Mouse (Mus musculus): ENCODE measurements at regions not wholly inside any gene's neighbourhood (a gene's known extent, or its start where the extent isn't known, plus 50 kb on each side); places are given as distances from the start of the nearest gene placed in this dataset.

DNA sequence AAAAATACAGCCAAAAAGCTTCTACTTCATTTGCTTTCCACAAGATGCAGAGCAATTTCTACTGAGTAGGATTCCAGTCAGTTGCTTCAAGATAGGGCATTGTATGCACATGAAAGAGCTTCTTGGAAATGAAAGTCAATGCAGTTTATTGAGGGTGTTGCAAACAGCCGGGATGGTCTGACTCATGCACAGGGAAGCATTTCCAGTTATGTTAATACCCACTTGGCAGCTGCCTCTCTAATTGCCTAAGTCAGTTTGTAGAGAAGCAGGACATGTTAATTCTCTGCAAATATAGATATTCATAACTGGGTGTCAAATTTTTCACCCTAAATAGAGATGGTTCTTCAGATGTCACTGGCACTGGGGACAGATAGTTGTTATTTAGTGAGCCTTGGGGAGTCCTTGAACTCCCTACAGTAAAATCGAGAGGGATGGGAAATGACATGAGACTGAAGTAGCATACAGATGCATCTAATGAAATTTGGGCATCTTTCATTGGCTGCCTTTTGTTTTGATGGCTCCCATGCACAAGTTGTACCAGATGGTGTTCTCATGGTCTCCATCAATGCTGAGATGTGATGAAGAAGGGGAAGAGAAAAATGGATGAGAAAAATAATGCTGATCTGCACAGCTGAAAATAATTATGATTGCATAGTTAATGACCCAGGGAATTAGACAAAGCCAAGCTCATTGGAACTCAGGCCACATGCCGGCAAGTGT lies 157.8 kb upstream of the Chl1 start:
- no peaks in the 10 kb centered on the region for H3K36me3 ChIP-seq (ENCODE audit: control insufficient read depth, insufficient read depth, low read length)
- H3K27me3 ChIP-seq (replicated peaks; ENCODE audit: control insufficient read depth, insufficient read depth, low read length), result no peaks in the 10 kb centered on the region
- H3K4me3 ChIP-seq (ENCODE audit: insufficient read depth, low read depth, low read length), result no peak overlapping the region
- TF ChIP-seq CTCF (conservative IDR thresholded peaks at IDR 0.05; ENCODE audit: insufficient read depth, insufficient read length, low read depth, low read length) (no peak), POLR2A (IDR thresholded peaks at IDR 0.05; ENCODE audit: low read depth, low read length) (no peak)
- 68% methylated on average over 3 of the region's 3 CpGs for WGBS
- no peak overlapping the region for H3K27ac ChIP-seq (ENCODE audit: insufficient read depth, low read depth, low read length)
- no peaks in the 10 kb centered on the region for H3K4me1 ChIP-seq (ENCODE audit: control insufficient read depth, insufficient read depth, low read length)
- no peak for DNase-seq

DNA sequence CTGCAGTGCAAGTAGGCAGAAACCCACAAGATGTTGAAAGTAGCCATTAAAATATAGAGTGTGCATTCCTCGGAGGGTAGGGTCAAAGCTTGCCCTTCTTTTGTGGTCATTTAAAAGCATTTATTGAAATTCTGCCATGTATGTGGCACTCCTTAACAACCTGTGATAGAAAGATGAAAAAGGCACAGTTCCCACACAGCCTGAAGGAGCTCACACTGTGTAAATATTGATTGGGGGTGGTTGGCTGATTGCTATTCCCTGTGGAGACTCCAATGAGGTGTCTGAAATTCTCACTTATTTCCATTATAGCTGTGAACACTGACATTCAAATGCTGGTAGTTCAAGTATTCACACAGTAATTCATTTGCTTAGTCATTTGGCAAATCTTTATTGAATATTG lies 157.0 kb upstream of the Chl1 start:
- Histone ChIP-seq H3K4me1 (ENCODE audit: control insufficient read depth, insufficient read depth, low read length) (no peaks in the 10 kb centered on the region), H3K36me3 (ENCODE audit: control insufficient read depth, insufficient read depth, low read length) (no peaks in the 10 kb centered on the region), H3K4me3 (ENCODE audit: insufficient read depth, low read depth, low read length) (no peak overlapping the region), H3K27ac (ENCODE audit: insufficient read depth, low read depth, low read length) (no peak overlapping the region), H3K27me3 (replicated peaks; ENCODE audit: control insufficient read depth, insufficient read depth, low read length) (no peaks in the 10 kb centered on the region)
- 61% methylated on average over 1 of the region's 1 CpGs for WGBS
- TF ChIP-seq CTCF (conservative IDR thresholded peaks at IDR 0.05; ENCODE audit: insufficient read depth, insufficient read length, low read depth, low read length), result no peak
- DNase-seq, result no peak

DNA sequence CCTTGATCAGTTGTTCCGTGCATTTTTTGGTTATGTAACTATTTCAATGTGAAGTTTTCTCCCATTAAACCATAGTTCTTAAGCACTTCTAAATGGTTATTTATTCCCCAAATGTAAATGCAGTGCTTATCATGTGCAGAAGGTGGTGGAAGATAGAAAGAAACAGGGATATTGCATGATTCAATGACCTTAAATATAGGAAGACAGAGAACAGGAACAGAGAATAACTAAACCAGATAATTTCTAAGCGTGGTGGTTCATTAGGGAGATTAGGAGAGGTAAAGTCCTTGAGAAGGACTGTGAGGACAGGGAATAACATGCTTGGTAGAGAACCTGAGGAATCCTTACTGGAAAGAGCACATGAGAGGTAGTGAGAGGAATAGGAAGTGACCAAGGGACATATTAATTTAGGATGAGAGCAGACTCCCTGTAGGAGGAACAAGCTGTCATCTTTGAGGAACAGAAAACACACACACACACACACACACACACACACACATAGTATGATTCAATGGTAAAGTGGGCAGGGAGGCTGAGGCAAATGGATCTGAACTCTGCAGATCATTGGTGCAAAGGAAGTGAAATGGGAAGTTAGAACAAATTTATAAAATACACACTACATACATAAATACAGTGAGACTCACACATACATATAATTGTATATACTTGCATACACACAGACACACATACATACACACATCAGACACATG lies 143.4 kb upstream of the Chl1 start:
- Histone ChIP-seq H3K27ac (ENCODE audit: insufficient read depth, low read depth, low read length) (no peak overlapping the region), H3K4me3 (ENCODE audit: insufficient read depth, low read depth, low read length) (no peak overlapping the region), H3K27me3 (replicated peaks; ENCODE audit: control insufficient read depth, insufficient read depth, low read length) (no peaks in the 10 kb centered on the region), H3K36me3 (ENCODE audit: control insufficient read depth, insufficient read depth, low read length) (no peaks in the 10 kb centered on the region), H3K4me1 (ENCODE audit: control insufficient read depth, insufficient read depth, low read length) (no peaks in the 10 kb centered on the region)
- WGBS, result 80% methylated on average over 2 of the region's 2 CpGs
- TF ChIP-seq POLR2A (IDR thresholded peaks at IDR 0.05; ENCODE audit: low read depth, low read length), result no peak
- no peak for TF ChIP-seq CTCF (conservative IDR thresholded peaks at IDR 0.05; ENCODE audit: insufficient read depth, insufficient read length, low read depth, low read length)
- DNase-seq, result no peak

DNA sequence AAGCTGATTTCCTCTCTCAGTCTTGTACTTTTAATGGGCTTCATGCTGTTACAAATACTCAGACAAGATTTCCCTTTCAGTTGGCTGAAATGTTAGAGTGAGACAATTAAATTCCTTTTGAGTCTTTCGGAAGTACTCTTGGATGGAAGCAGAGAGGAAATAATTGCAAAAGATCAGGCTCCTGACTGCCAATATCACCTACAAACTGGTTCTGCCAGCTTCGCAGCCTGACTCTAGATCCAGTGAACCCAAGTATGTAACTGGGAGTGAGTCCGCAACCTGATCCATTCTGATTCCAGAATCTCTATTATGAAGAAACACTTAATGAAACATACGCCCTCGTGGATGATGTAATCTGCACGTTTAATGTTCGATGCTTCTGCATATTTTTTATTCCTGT lies 135.4 kb upstream of the Chl1 start:
- Histone ChIP-seq H3K36me3 (ENCODE audit: control insufficient read depth, insufficient read depth, low read length) (no peaks in the 10 kb centered on the region), H3K27me3 (replicated peaks; ENCODE audit: control insufficient read depth, insufficient read depth, low read length) (no peaks in the 10 kb centered on the region), H3K4me3 (ENCODE audit: insufficient read depth, low read depth, low read length) (no peak overlapping the region), H3K4me1 (ENCODE audit: control insufficient read depth, insufficient read depth, low read length) (no peaks in the 10 kb centered on the region), H3K27ac (ENCODE audit: insufficient read depth, low read depth, low read length) (no peak overlapping the region)
- TF ChIP-seq CTCF (conservative IDR thresholded peaks at IDR 0.05; ENCODE audit: insufficient read depth, insufficient read length, low read depth, low read length) (no peak), POLR2A (IDR thresholded peaks at IDR 0.05; ENCODE audit: low read depth, low read length) (no peak)
- no peak for DNase-seq
- 68% methylated on average over 7 of the region's 7 CpGs for WGBS

DNA sequence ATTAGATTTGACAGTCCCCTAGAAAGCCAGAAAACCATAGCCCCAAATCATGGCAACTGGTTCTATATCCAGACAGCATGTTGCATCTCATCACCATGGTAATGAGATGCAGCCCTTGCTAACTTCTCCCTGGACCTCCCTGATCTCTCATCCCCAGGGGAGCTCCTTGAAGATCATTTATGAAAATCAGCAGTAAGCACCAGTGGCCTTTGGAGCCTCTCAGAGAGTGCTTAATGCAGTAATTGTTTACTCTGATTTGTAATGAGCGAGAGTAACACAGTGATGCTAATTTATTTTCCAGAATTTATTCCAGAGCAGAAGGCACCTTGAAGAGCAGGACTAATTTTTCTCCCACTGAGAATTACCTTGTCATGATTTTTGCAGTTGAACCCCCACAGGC lies 133.1 kb upstream of the Chl1 start:
- TF ChIP-seq POLR2A (IDR thresholded peaks at IDR 0.05; ENCODE audit: low read depth, low read length) (no peak), CTCF (conservative IDR thresholded peaks at IDR 0.05; ENCODE audit: insufficient read depth, insufficient read length, low read depth, low read length) (no peak)
- Histone ChIP-seq H3K27me3 (replicated peaks; ENCODE audit: control insufficient read depth, insufficient read depth, low read length) (no peaks in the 10 kb centered on the region), H3K4me1 (ENCODE audit: control insufficient read depth, insufficient read depth, low read length) (no peaks in the 10 kb centered on the region), H3K36me3 (ENCODE audit: control insufficient read depth, insufficient read depth, low read length) (no peaks in the 10 kb centered on the region), H3K27ac (ENCODE audit: insufficient read depth, low read depth, low read length) (no peak overlapping the region), H3K4me3 (ENCODE audit: insufficient read depth, low read depth, low read length) (no peak overlapping the region)
- DNase-seq, result no peak
- WGBS, result 83% methylated on average over 1 of the region's 1 CpGs

DNA sequence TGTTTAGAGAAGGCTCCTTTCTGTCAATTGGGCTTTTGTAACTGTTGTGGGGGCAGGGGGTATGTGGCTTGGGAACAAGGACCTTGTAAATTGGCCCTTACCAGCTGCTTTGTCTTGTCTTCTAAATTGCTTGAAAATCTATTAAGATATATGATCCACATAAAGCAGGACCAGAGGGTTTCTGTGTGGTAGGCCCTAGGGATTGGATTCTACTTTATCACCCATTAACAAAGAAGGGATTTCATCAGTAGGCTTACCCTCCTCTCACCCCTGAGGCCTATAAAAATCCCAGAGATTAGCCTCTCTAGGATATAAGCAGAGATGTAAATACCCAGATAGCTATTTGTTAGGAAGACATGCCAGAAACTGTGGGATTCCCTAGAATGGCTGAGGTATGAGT lies 132.3 kb upstream of the Chl1 start:
- Histone ChIP-seq H3K4me3 (ENCODE audit: insufficient read depth, low read depth, low read length) (no peak overlapping the region), H3K36me3 (ENCODE audit: control insufficient read depth, insufficient read depth, low read length) (no peaks in the 10 kb centered on the region), H3K27ac (ENCODE audit: insufficient read depth, low read depth, low read length) (no peak overlapping the region), H3K4me1 (ENCODE audit: control insufficient read depth, insufficient read depth, low read length) (no peaks in the 10 kb centered on the region), H3K27me3 (replicated peaks; ENCODE audit: control insufficient read depth, insufficient read depth, low read length) (no peaks in the 10 kb centered on the region)
- DNase-seq, result no peak
- TF ChIP-seq CTCF (conservative IDR thresholded peaks at IDR 0.05; ENCODE audit: insufficient read depth, insufficient read length, low read depth, low read length), result no peak
- TF ChIP-seq POLR2A (IDR thresholded peaks at IDR 0.05; ENCODE audit: low read depth, low read length), result no peak

DNA sequence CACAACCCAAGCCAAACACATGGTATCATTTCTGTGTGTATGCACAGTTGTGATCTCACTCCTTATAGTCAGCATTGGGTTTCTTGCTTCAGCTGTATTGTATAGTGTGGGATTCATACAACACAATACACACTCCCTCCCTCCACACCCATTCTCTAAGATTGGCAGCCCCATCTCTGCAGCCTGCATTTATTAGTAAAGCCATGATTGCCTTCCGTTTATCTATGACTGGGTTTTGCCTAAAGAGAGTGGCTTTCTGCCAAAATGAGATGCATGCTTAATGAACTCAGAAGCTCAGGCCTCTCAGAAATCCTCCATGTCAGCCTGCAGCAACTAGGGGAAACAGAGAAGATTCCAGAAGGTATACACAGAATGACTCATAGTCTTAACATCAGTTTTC lies 129.4 kb upstream of the Chl1 start:
- Histone ChIP-seq H3K27me3 (replicated peaks; ENCODE audit: control insufficient read depth, insufficient read depth, low read length) (no peaks in the 10 kb centered on the region), H3K4me1 (ENCODE audit: control insufficient read depth, insufficient read depth, low read length) (no peaks in the 10 kb centered on the region)
- WGBS, result 29% methylated on average over 1 of the region's 1 CpGs

More for the DNA sequence above, 129.4 kb upstream of the Chl1 start:
- Histone ChIP-seq H3K36me3 (ENCODE audit: control insufficient read depth, insufficient read depth, low read length) (no peaks in the 10 kb centered on the region), H3K4me3 (ENCODE audit: insufficient read depth, low read depth, low read length) (no peak overlapping the region), H3K27ac (ENCODE audit: insufficient read depth, low read depth, low read length) (no peak overlapping the region)
- no peak for DNase-seq
- TF ChIP-seq CTCF (conservative IDR thresholded peaks at IDR 0.05; ENCODE audit: insufficient read depth, insufficient read length, low read depth, low read length) (no peak), POLR2A (IDR thresholded peaks at IDR 0.05; ENCODE audit: low read depth, low read length) (no peak)
